Mouse (Mus musculus) left cerebral cortex, postnatal 14 days (tissue): ENCODE measurements around the gene Galnt10. TPM values are rescaled to one million over a fixed set of nuclear protein-coding genes. Genes with fewer than 3 reads are reported as not detected.

Source experiments
- DNase-seq, 2 experiments: peaks; one replicate each; pipeline ENCODE4 v3.0.0; 2021 to 2022; ENCODE audit warnings: low spot score in 2 of 2, mixed read lengths in 1 of 2
- intact Hi-C: fragments of 180-260 bp; cut with DNase I; formaldehyde crosslinking; loops from one replicate; pipeline ENCODE4 v1.15.1; 2025
- total RNA-seq, 2 experiments: library from RNA; stranded (reverse); gene quantifications; 2 replicates each; pipeline ENCODE4 v1.2.3; 2021

Galnt10 gene
- total RNA-seq, 2 experiments from 2014 or later: 7.6 to 8.8 TPM

- DNase-seq: no peak
- intact Hi-C loops: no loop called here
Observed at GRCm38 (mm10) chr11:57655669-57656325, 10.6 kb downstream of the Galnt10 start.

- intact Hi-C loops: no loop called here
- DNase-seq: no peak
Observed at GRCm38 (mm10) chr11:57656602-57657275, 11.5 kb downstream of the Galnt10 start.

GRCm38 (mm10) chr11:57657370-57658072 lies 12.3 kb downstream of the Galnt10 start:
- no peak for DNase-seq
- intact Hi-C loops: no loop called here

- no peak for DNase-seq
- intact Hi-C loops: no loop called here
Observed at GRCm38 (mm10) chr11:57658214-57658613, 13.0 kb downstream of the Galnt10 start.

GRCm38 (mm10) chr11:57658751-57659150 lies 13.5 kb downstream of the Galnt10 start:
- DNase-seq: no peak
- intact Hi-C loops: no loop called here

GRCm38 (mm10) chr11:57660156-57660555 lies 14.9 kb downstream of the Galnt10 start:
- intact Hi-C loops: no loop called here
- DNase-seq: no peak

GRCm38 (mm10) chr11:57660814-57661213 lies 15.6 kb downstream of the Galnt10 start:
- no peak for DNase-seq
- intact Hi-C loops: no loop called here

- no peak for DNase-seq
Observed at GRCm38 (mm10) chr11:57661492-57662229, 16.4 kb downstream of the Galnt10 start.

GRCm38 (mm10) chr11:57662231-57662630 lies 17.0 kb downstream of the Galnt10 start:
- intact Hi-C loops: no loop called here
- DNase-seq: no peak

More at GRCm38 (mm10) chr11:57661492-57662229, 16.4 kb downstream of the Galnt10 start:
- intact Hi-C loops: no loop called here

GRCm38 (mm10) chr11:57663271-57663670 lies 18.0 kb downstream of the Galnt10 start:
- intact Hi-C loops: no loop called here
- DNase-seq: no peak

- intact Hi-C loops: no loop called here
Observed at GRCm38 (mm10) chr11:57664741-57665140, 19.5 kb downstream of the Galnt10 start.

GRCm38 (mm10) chr11:57668271-57668670 lies 23.0 kb downstream of the Galnt10 start:
- DNase-seq: no peak
- intact Hi-C loops: no loop called here

More at GRCm38 (mm10) chr11:57664741-57665140, 19.5 kb downstream of the Galnt10 start:
- no peak for DNase-seq

- no peak for DNase-seq
- intact Hi-C loops: no loop called here
Observed at GRCm38 (mm10) chr11:57669522-57669921, 24.3 kb downstream of the Galnt10 start.

- intact Hi-C loops: no loop called here
- DNase-seq: no peak
Observed at GRCm38 (mm10) chr11:57671120-57671697, 26.0 kb downstream of the Galnt10 start.

GRCm38 (mm10) chr11:57671797-57672196 lies 26.6 kb downstream of the Galnt10 start:
- no peak for DNase-seq

GRCm38 (mm10) chr11:57672995-57673394 lies 27.8 kb downstream of the Galnt10 start:
- intact Hi-C loops: no loop called here
- no peak for DNase-seq

More at GRCm38 (mm10) chr11:57671797-57672196, 26.6 kb downstream of the Galnt10 start:
- intact Hi-C loops: no loop called here

- peak; percentile 47 to 63 for DNase-seq
- intact Hi-C loops: no loop called here
Observed at GRCm38 (mm10) chr11:57673977-57674687, 28.9 kb downstream of the Galnt10 start.

GRCm38 (mm10) chr11:57677261-57677660 lies 32.0 kb downstream of the Galnt10 start:
- DNase-seq: no peak

GRCm38 (mm10) chr11:57682589-57682988 lies 37.3 kb downstream of the Galnt10 start:
- intact Hi-C loops: loop anchor here (5.0 kb wide), 1 partner anchor 35 kb away; the partner anchor contains the start of gene Galnt10

More at GRCm38 (mm10) chr11:57677261-57677660, 32.0 kb downstream of the Galnt10 start:
- intact Hi-C loops: no loop called here

More at GRCm38 (mm10) chr11:57682589-57682988, 37.3 kb downstream of the Galnt10 start:
- no peak for DNase-seq
